Mouse (Mus musculus) E14TG2a.4 (cell line): Measurements from ENCODE around the gene Zfp354b.

Source experiments
- CTCF ChIP-seq: conservative IDR thresholded peaks from 2 replicates; pipeline ENCODE4 v1.5.1; 2014; ENCODE audit warnings: low read length
- NANOG ChIP-seq: IDR thresholded peaks from 2 replicates; pipeline ENCODE4 v1.6.1; 2014; ENCODE audit warnings: borderline replicate concordance, low read length, mixed read lengths
- POU5F1 ChIP-seq: IDR thresholded peaks from 2 replicates; pipeline ENCODE4 v1.6.1; 2014; ENCODE audit warnings: low read length, borderline replicate concordance

DNA sequence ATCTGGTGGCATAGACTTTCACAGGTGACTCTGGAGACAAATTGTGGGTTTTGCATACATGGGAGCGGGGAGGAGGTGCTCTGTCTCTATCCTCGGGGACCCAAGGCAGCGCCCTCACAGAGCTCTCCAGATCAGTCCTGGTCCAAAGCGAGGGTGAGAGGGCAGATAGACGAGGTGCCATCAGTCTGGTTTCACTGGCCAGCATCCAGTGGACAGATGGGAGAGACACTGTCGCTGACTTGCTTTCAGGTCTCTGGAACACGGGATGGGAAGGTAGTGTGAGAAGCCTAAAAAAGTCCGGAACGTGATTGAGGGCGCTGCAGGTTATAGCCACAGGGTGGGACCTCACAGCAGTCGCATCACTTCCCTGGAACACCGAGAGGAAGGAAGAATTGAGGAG, 11.0 kb upstream of the Zfp354b start:
- TF ChIP-seq CTCF: no peak
- no peak for TF ChIP-seq POU5F1
- TF ChIP-seq NANOG: no peak
